Mouse (Mus musculus): ENCODE measurements around the gene Rere. TPM values are rescaled to one million over a fixed set of nuclear protein-coding genes. Genes with fewer than 3 reads are reported as not detected.

Gene Rere
- polyA plus RNA-seq, 1 experiment from 2014 or later, result 43.6 TPM

DNA sequence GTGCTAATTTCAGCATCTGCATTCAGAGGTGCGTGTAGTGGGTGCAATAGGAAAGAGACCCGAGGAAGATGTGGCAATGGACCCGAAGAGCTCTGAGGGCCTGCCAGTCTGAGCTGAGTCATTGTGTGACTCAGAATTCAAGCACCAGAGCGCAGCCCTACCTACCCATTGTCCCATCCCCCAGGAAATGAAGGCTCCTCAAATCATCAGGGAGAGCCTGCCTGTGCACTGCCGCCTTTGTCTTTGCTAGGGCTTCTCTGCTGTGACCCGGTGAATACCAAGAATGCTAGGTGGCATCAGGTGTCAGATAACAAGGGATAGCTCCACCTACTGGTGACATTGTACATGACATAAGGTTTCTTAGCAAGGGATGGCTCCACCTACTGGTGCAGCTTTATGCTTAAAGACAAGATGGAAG lies 41.5 kb upstream of the Rere start:
- Histone ChIP-seq H3K9ac (replicated peaks) (no peak overlapping the region), H3K27me3 (no peaks in the 10 kb centered on the region), H3K36me3 (peaks cover 45% of the 10 kb centered on the region), H3K27ac (no peak overlapping the region), H3K4me2 (replicated peaks) (peak overlapping the region; percentile 93), H3K9me3 (no peaks in the 10 kb centered on the region), H3K4me3 (replicated peaks) (peak overlapping the region; percentile 85; the same call in 1 of the 2 replicates), H3K4me1 (replicated peaks) (peaks cover 43% of the 10 kb centered on the region)
- 7% methylated on average over 6 of the region's 6 CpGs for WGBS
- no peak for ATAC-seq

DNA sequence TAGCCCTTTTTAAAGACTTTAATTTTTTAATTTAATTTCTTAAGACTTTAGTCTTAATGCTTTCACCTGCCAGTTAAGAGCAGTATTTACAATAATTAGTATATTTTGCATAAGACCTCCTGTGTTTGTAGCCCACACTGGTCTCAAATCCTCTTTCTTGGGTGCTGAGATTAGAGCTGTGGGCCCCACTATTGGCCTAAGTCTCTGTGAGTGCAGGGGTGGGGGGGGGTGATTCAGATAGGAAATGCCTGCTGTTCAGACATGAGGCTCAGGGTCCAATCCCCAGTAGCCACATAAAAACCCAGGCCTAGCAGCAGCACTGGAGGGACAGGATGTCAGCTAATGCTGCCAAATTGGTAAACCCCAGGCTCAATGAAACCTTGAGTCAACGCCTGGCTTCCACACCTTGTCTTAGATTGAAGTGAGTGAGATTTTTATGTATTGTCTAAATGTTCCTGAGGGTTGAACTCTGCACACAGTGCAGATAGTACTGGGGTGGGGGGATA lies 41.0 kb upstream of the Rere start:
- Histone ChIP-seq H3K4me3 (replicated peaks) (no peak overlapping the region), H3K9ac (replicated peaks) (no peak overlapping the region), H3K4me2 (replicated peaks) (0 out of 2 replicates have a peak overlapping the region, but pooled peaks have one; percentile 2), H3K27me3 (no peaks in the 10 kb centered on the region), H3K36me3 (peaks cover 50% of the 10 kb centered on the region), H3K9me3 (no peaks in the 10 kb centered on the region), H3K4me1 (replicated peaks) (peaks cover 42% of the 10 kb centered on the region), H3K27ac (no peak overlapping the region)
- ATAC-seq, result no peak
- 78% methylated on average over 1 of the region's 1 CpGs for WGBS

GRCm38 (mm10) chr4:150241708-150242107 lies 39.7 kb upstream of the Rere start:
- Histone ChIP-seq H3K9me3 (no peaks in the 10 kb centered on the region), H3K4me3 (replicated peaks) (no peak overlapping the region), H3K4me2 (replicated peaks) (no peak overlapping the region), H3K27ac (no peak overlapping the region), H3K9ac (replicated peaks) (peak overlapping the region; percentile 15; the same call in 1 of the 2 replicates), H3K4me1 (replicated peaks) (peaks cover 42% of the 10 kb centered on the region), H3K36me3 (peaks cover 62% of the 10 kb centered on the region), H3K27me3 (no peaks in the 10 kb centered on the region)
- 78% methylated on average over 4 of the region's 4 CpGs for WGBS
- no peak for ATAC-seq

GRCm38 (mm10) chr4:150242745-150243144 lies 38.7 kb upstream of the Rere start:
- peaks cover 40% of the 10 kb centered on the region for H3K4me1 ChIP-seq (replicated peaks)
- 0 out of 2 replicates have a peak overlapping the region, but pooled peaks have one; percentile 5 for H3K9ac ChIP-seq (replicated peaks)
- no peak overlapping the region for H3K27ac ChIP-seq
- H3K36me3 ChIP-seq, result peaks cover 72% of the 10 kb centered on the region
- no peak overlapping the region for H3K4me3 ChIP-seq (replicated peaks)
- no peak for ATAC-seq
- no peaks in the 10 kb centered on the region for H3K9me3 ChIP-seq
- H3K27me3 ChIP-seq, result no peaks in the 10 kb centered on the region
- 83% methylated on average over 5 of the region's 5 CpGs for WGBS
- H3K4me2 ChIP-seq (replicated peaks), result no peak overlapping the region

GRCm38 (mm10) chr4:150245876-150246275 lies 35.6 kb upstream of the Rere start:
- no peak for ATAC-seq
- Histone ChIP-seq H3K4me2 (replicated peaks) (no peak overlapping the region), H3K4me1 (replicated peaks) (peaks cover 22% of the 10 kb centered on the region), H3K4me3 (replicated peaks) (no peak overlapping the region), H3K9ac (replicated peaks) (no peak overlapping the region), H3K27ac (no peak overlapping the region), H3K9me3 (no peaks in the 10 kb centered on the region), H3K27me3 (no peaks in the 10 kb centered on the region), H3K36me3 (peaks cover 88% of the 10 kb centered on the region)
- 74% methylated on average over 2 of the region's 2 CpGs for WGBS

DNA sequence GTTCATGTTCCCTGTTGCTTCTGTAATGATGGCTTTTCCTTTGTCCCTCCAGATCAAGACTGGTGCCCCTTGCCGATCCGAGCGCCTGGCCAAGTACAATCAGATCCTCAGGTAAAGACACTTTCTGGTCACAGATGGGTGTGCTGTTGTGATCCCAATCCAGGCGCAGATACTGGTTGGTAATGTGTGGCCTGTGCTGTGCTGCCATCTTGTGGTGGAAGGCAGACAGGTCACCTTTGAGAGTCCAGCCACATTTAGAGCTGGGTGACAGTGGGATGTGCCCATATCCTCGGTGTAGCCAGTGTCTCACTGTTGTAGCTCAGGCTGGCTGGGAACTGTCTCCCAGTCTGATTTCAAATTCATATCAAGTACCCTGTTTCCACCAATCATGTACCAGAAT lies 33.4 kb upstream of the Rere start:
- ATAC-seq, result peak; percentile 52
- WGBS, result 61% methylated on average over 5 of the region's 5 CpGs
- peaks cover 67% of the 10 kb centered on the region for H3K36me3 ChIP-seq

DNA sequence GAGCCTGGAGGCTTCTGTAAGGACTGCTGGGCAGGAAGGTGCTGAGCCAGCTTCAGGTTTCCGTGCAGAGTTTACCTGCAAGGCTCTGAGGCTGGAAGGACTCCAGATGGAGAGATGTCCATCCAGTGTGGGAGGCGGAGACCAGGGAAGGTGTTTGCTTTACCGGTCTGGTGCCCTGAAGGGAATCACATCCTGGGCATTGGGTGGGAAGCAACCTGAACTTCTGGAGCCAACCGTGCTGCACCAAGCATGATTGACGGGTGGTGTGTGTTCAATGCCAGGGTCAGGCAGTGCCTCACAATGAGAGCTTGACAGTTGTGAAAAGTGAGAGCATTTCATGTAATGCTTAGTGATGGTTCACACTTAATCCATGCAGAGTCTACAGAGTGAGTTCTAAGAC lies 32.5 kb upstream of the Rere start:
- 89% methylated on average over 5 of the region's 5 CpGs for WGBS
- Histone ChIP-seq H3K27ac (no peak overlapping the region), H3K4me1 (replicated peaks) (peaks cover 24% of the 10 kb centered on the region), H3K9me3 (no peaks in the 10 kb centered on the region), H3K27me3 (no peaks in the 10 kb centered on the region), H3K4me2 (replicated peaks) (no peak overlapping the region), H3K9ac (replicated peaks) (no peak overlapping the region), H3K36me3 (peaks cover 58% of the 10 kb centered on the region), H3K4me3 (replicated peaks) (no peak overlapping the region)
- no peak for ATAC-seq

More for the DNA sequence above, 33.4 kb upstream of the Rere start:
- Histone ChIP-seq H3K9ac (replicated peaks) (no peak overlapping the region), H3K4me2 (replicated peaks) (no peak overlapping the region), H3K9me3 (no peaks in the 10 kb centered on the region), H3K27me3 (no peaks in the 10 kb centered on the region), H3K4me1 (replicated peaks) (peaks cover 24% of the 10 kb centered on the region), H3K4me3 (replicated peaks) (no peak overlapping the region), H3K27ac (no peak overlapping the region)

DNA sequence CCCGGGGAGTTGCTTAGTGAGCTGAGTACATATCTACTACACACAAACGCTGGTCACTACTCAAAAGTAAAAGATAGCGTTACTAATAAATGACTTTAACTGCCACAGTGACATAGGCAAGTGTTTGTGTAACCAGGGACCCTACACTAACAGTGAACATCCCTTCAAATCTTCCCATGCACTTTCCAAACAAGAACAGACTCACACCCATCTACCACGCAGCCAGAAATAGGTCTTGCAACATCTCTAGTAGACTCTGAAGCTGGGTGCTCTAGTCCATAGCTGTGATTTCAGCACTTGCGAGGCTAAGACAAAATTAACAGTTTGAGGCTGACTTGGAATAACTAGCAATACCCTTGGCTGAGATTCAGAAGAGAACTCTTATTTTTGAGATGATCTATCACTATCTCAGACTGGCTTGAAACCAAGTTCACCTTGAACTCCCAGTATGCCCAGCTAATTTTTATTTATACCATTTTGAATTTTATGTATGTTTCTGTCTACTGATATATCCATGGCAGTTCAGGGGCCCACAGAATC lies 31.6 kb upstream of the Rere start:
- Histone ChIP-seq H3K9me3 (no peaks in the 10 kb centered on the region), H3K27me3 (no peaks in the 10 kb centered on the region), H3K9ac (replicated peaks) (no peak overlapping the region), H3K4me2 (replicated peaks) (no peak overlapping the region), H3K27ac (no peak overlapping the region), H3K36me3 (peaks cover 49% of the 10 kb centered on the region), H3K4me1 (replicated peaks) (peaks cover 29% of the 10 kb centered on the region), H3K4me3 (replicated peaks) (no peak overlapping the region)
- WGBS, result 86% methylated on average over 5 of the region's 5 CpGs
- ATAC-seq, result no peak

GRCm38 (mm10) chr4:150250549-150251422 lies 30.7 kb upstream of the Rere start:
- Histone ChIP-seq H3K36me3 (peaks cover 39% of the 10 kb centered on the region), H3K9ac (replicated peaks) (0 out of 2 replicates have a peak overlapping the region, but pooled peaks have one; percentile 36), H3K4me3 (replicated peaks) (no peak overlapping the region), H3K4me1 (replicated peaks) (peaks cover 34% of the 10 kb centered on the region), H3K4me2 (replicated peaks) (peak overlapping the region; percentile 23; the same call in 1 of the 2 replicates), H3K27ac (peak overlapping the region; percentile 90), H3K27me3 (no peaks in the 10 kb centered on the region), H3K9me3 (no peaks in the 10 kb centered on the region)
- peak; percentile 69 for ATAC-seq
- 26% methylated on average over 18 of the region's 18 CpGs for WGBS

GRCm38 (mm10) chr4:150254416-150254815 lies 27.0 kb upstream of the Rere start:
- no peak overlapping the region for H3K4me3 ChIP-seq (replicated peaks)
- H3K4me2 ChIP-seq (replicated peaks), result no peak overlapping the region
- no peaks in the 10 kb centered on the region for H3K9me3 ChIP-seq
- peak overlapping the region; percentile 53; the same call in 1 of the 2 replicates for H3K27ac ChIP-seq
- H3K4me1 ChIP-seq (replicated peaks), result peaks cover 51% of the 10 kb centered on the region
- WGBS, result 67% methylated on average over 4 of the region's 4 CpGs
- no peaks in the 10 kb centered on the region for H3K27me3 ChIP-seq
- no peak overlapping the region for H3K9ac ChIP-seq (replicated peaks)
- H3K36me3 ChIP-seq, result peaks cover 6% of the 10 kb centered on the region
- no peak for ATAC-seq

- peak overlapping the region; percentile 53; the same call in 1 of the 2 replicates for H3K27ac ChIP-seq
- no peaks in the 10 kb centered on the region for H3K27me3 ChIP-seq
- no peaks in the 10 kb centered on the region for H3K36me3 ChIP-seq
- H3K4me1 ChIP-seq (replicated peaks), result peaks cover 51% of the 10 kb centered on the region
- no peak for ATAC-seq
- 86% methylated on average over 7 of the region's 7 CpGs for WGBS
- H3K9ac ChIP-seq (replicated peaks), result no peak overlapping the region; the same call in 1 of the 2 replicates
- H3K4me3 ChIP-seq (replicated peaks), result no peak overlapping the region
- H3K9me3 ChIP-seq, result no peaks in the 10 kb centered on the region
- no peak overlapping the region for H3K4me2 ChIP-seq (replicated peaks)
These were observed 26.3 kb upstream of the Rere start for GRCm38 (mm10) chr4:150255181-150255580.
